Mouse (Mus musculus): ENCODE results near the gene Cend1. TPM values are rescaled to one million over a fixed set of nuclear protein-coding genes. Genes with fewer than 3 reads are reported as not detected.
A peak's percentile ranks its signal among the peaks of the same experiment; 100 is the strongest.

The Cend1 gene
- polyA plus RNA-seq, 1 experiment from 2014 or later, result 5.1 TPM

GRCm38 (mm10) chr7:141463824-141464602 lies 34.7 kb upstream of the Cend1 start:
- H3K27me3 ChIP-seq, result peaks cover 74% of the 10 kb centered on the region
- 28% methylated on average over 12 of the region's 12 CpGs for WGBS
- peak overlapping the region; percentile 60 for H3K4me2 ChIP-seq (replicated peaks)
- H3K9ac ChIP-seq, result no peak overlapping the region
- peaks cover under 1% of the 10 kb centered on the region; the same call in 1 of the 2 replicates for H3K36me3 ChIP-seq
- H3K4me3 ChIP-seq, result peak overlapping the region; percentile 33
- no peaks in the 10 kb centered on the region for H3K9me3 ChIP-seq
- no peak overlapping the region for H3K27ac ChIP-seq
- ATAC-seq (ENCODE audit: low FRiP score, low read depth), result no peak
- H3K4me1 ChIP-seq, result peaks cover 59% of the 10 kb centered on the region

- peaks cover 79% of the 10 kb centered on the region for H3K27me3 ChIP-seq
- H3K4me1 ChIP-seq, result peaks cover 45% of the 10 kb centered on the region
- H3K4me3 ChIP-seq, result peak overlapping the region; percentile 43
- 9% methylated on average over 5 of the region's 5 CpGs for WGBS
- no peaks in the 10 kb centered on the region for H3K9me3 ChIP-seq
- H3K27ac ChIP-seq, result no peak overlapping the region
- no peak for ATAC-seq (ENCODE audit: low FRiP score, low read depth)
- peaks cover 4% of the 10 kb centered on the region; the same call in 1 of the 2 replicates for H3K36me3 ChIP-seq
- H3K9ac ChIP-seq, result peak overlapping the region; percentile 63
- peak overlapping the region; percentile 71 for H3K4me2 ChIP-seq (replicated peaks)
These were observed 33.1 kb upstream of the Cend1 start for GRCm38 (mm10) chr7:141462333-141462821.

- no peaks in the 10 kb centered on the region for H3K9me3 ChIP-seq
- H3K4me1 ChIP-seq, result peaks cover 40% of the 10 kb centered on the region
- H3K9ac ChIP-seq, result peak overlapping the region; percentile 63
- H3K36me3 ChIP-seq, result peaks cover 4% of the 10 kb centered on the region; the same call in 1 of the 2 replicates
- peak overlapping the region; percentile 71 for H3K4me2 ChIP-seq (replicated peaks)
- no peak for ATAC-seq (ENCODE audit: low FRiP score, low read depth)
- WGBS, result 2% methylated on average over 59 of the region's 59 CpGs
- no peak overlapping the region for H3K27ac ChIP-seq
- H3K27me3 ChIP-seq, result peaks cover 79% of the 10 kb centered on the region
- peak overlapping the region; percentile 43 for H3K4me3 ChIP-seq
These were observed 32.4 kb upstream of the Cend1 start for GRCm38 (mm10) chr7:141461521-141462332.

GRCm38 (mm10) chr7:141460391-141461113 lies 31.3 kb upstream of the Cend1 start, which contains the start of gene Cracr2b:
Gene Cracr2b, plus strand, starts transcription at chr7:141461094.
- Histone ChIP-seq H3K27ac (no peak within 1 kb of the TSS), H3K9ac (peak within 1 kb of the TSS; percentile 63), H3K4me3 (peak within 1 kb of the TSS; percentile 43), H3K4me2 (replicated peaks) (peak within 1 kb of the TSS; percentile 71), H3K27me3 (peaks cover 74% of the 10 kb centered on the region), H3K36me3 (peaks cover 4% of the 10 kb centered on the region; the same call in 1 of the 2 replicates), H3K4me1 (peaks cover 39% of the 10 kb centered on the region), H3K9me3 (no peaks in the 10 kb centered on the region)
- 69% methylated on average over 15 of the region's 15 CpGs for WGBS
- no peak for ATAC-seq (ENCODE audit: low FRiP score, low read depth)

GRCm38 (mm10) chr7:141460001-141460390 lies 30.7 kb upstream of the Cend1 start:
- no peak for ATAC-seq (ENCODE audit: low FRiP score, low read depth)
- H3K4me3 ChIP-seq, result no peak overlapping the region
- no peak overlapping the region for H3K9ac ChIP-seq
- WGBS, result 67% methylated on average over 5 of the region's 5 CpGs
- H3K36me3 ChIP-seq, result peaks cover 4% of the 10 kb centered on the region; the same call in 1 of the 2 replicates
- no peak overlapping the region for H3K4me2 ChIP-seq (replicated peaks)
- H3K9me3 ChIP-seq, result no peaks in the 10 kb centered on the region
- H3K27me3 ChIP-seq, result peaks cover 69% of the 10 kb centered on the region
- no peak overlapping the region for H3K27ac ChIP-seq
- peaks cover 35% of the 10 kb centered on the region for H3K4me1 ChIP-seq

GRCm38 (mm10) chr7:141459301-141459711 lies 30.0 kb upstream of the Cend1 start:
- Histone ChIP-seq H3K4me3 (no peak overlapping the region), H3K4me1 (peaks cover 28% of the 10 kb centered on the region), H3K27me3 (peaks cover 62% of the 10 kb centered on the region), H3K4me2 (replicated peaks) (no peak overlapping the region), H3K9ac (no peak overlapping the region), H3K27ac (no peak overlapping the region), H3K36me3 (peaks cover 4% of the 10 kb centered on the region; the same call in 1 of the 2 replicates), H3K9me3 (no peaks in the 10 kb centered on the region)
- WGBS, result 87% methylated on average over 17 of the region's 17 CpGs
- no peak for ATAC-seq (ENCODE audit: low FRiP score, low read depth)

- H3K36me3 ChIP-seq, result peaks cover 4% of the 10 kb centered on the region; the same call in 1 of the 2 replicates
- no peak overlapping the region for H3K4me3 ChIP-seq
- no peaks in the 10 kb centered on the region for H3K9me3 ChIP-seq
- no peak overlapping the region for H3K27ac ChIP-seq
- peaks cover 55% of the 10 kb centered on the region for H3K27me3 ChIP-seq
- 88% methylated on average over 11 of the region's 11 CpGs for WGBS
- no peak overlapping the region for H3K9ac ChIP-seq
- peaks cover 22% of the 10 kb centered on the region for H3K4me1 ChIP-seq
- H3K4me2 ChIP-seq (replicated peaks), result no peak overlapping the region
- ATAC-seq (ENCODE audit: low FRiP score, low read depth), result no peak
These were observed 29.4 kb upstream of the Cend1 start for GRCm38 (mm10) chr7:141458661-141459060.

GRCm38 (mm10) chr7:141457986-141458660 lies 28.8 kb upstream of the Cend1 start:
- Histone ChIP-seq H3K4me1 (peaks cover 22% of the 10 kb centered on the region), H3K4me3 (no peak overlapping the region), H3K36me3 (peaks cover 4% of the 10 kb centered on the region; the same call in 1 of the 2 replicates), H3K4me2 (replicated peaks) (no peak overlapping the region), H3K9ac (no peak overlapping the region), H3K9me3 (no peaks in the 10 kb centered on the region), H3K27ac (no peak overlapping the region), H3K27me3 (peaks cover 50% of the 10 kb centered on the region)
- ATAC-seq (ENCODE audit: low FRiP score, low read depth), result no peak
- 74% methylated on average over 15 of the region's 15 CpGs for WGBS

- no peak overlapping the region for H3K27ac ChIP-seq
- no peak overlapping the region for H3K9ac ChIP-seq
- no peak overlapping the region for H3K4me3 ChIP-seq
- peaks cover 41% of the 10 kb centered on the region for H3K27me3 ChIP-seq
- 92% methylated on average over 14 of the region's 14 CpGs for WGBS
- ATAC-seq (ENCODE audit: low FRiP score, low read depth), result no peak
- no peak overlapping the region for H3K4me2 ChIP-seq (replicated peaks)
- no peaks in the 10 kb centered on the region for H3K9me3 ChIP-seq
- H3K36me3 ChIP-seq, result peaks cover 5% of the 10 kb centered on the region
- peaks cover 18% of the 10 kb centered on the region for H3K4me1 ChIP-seq
These were observed 27.9 kb upstream of the Cend1 start for GRCm38 (mm10) chr7:141457236-141457635.

- no peak overlapping the region for H3K9ac ChIP-seq
- no peak for ATAC-seq (ENCODE audit: low FRiP score, low read depth)
- WGBS, result 88% methylated on average over 6 of the region's 6 CpGs
- peak overlapping the region; percentile 97 for H3K4me2 ChIP-seq (replicated peaks)
- H3K9me3 ChIP-seq, result no peaks in the 10 kb centered on the region
- peaks cover 36% of the 10 kb centered on the region for H3K27me3 ChIP-seq
- no peak overlapping the region for H3K4me3 ChIP-seq
- H3K4me1 ChIP-seq, result peaks cover 13% of the 10 kb centered on the region
- H3K36me3 ChIP-seq, result peaks cover 10% of the 10 kb centered on the region
- H3K27ac ChIP-seq, result no peak overlapping the region
These were observed 27.4 kb upstream of the Cend1 start for GRCm38 (mm10) chr7:141456739-141457138.

Measured in limb, embryonic 13.5 days (tissue).